Mouse (Mus musculus) embryonic fibroblast, embryonic 13.5 days (primary cell): Measurements from ENCODE around the gene Trim30a. TPM values are rescaled to one million over a fixed set of nuclear protein-coding genes. Genes with fewer than 3 reads are reported as not detected.

Experiments
- H3K27ac ChIP-seq: 2 replicates; pipeline ENCODE4 v1.5.1; 2012; ENCODE audit warnings: low read length, control low read depth, inconsistent platforms; ENCODE audit not compliant: insufficient read depth
- H3K4me1 ChIP-seq: 2 replicates; pipeline ENCODE4 v1.6.1; 2011; ENCODE audit warnings: low read length; ENCODE audit not compliant: control insufficient read depth, insufficient read depth
- H3K4me3 ChIP-seq: 2 replicates; pipeline ENCODE4 v1.5.1; 2011; ENCODE audit warnings: mild to moderate bottlenecking, control low read depth, low read length; ENCODE audit not compliant: insufficient read depth
- CTCF ChIP-seq: IDR thresholded peaks from 2 replicates; pipeline ENCODE4 v1.5.1; 2011; ENCODE audit warnings: mild to moderate bottlenecking, control low read depth, low read length, moderate library complexity, borderline replicate concordance; ENCODE audit not compliant: insufficient read depth
- POLR2A ChIP-seq: IDR thresholded peaks from 2 replicates; pipeline ENCODE4 v1.6.1; 2011; ENCODE audit warnings: low read depth, mild to moderate bottlenecking, control low read depth, low read length, moderate library complexity
- polyA plus RNA-seq: library from polyadenylated mRNA; stranded (reverse); fragments of >200 nt; gene quantifications from 2 replicates; pipeline ENCODE4 v1.2.4, GENCODE M21; 2011; ENCODE audit warnings: low read depth; ENCODE audit not compliant: missing spikeins, insufficient read length

Trim30a gene
- polyA plus RNA-seq, 1 experiment: 10.4 TPM

GRCm38 (mm10) chr7:104398492-104398891, 66.5 kb downstream of the Trim30a start:
- Histone ChIP-seq H3K4me3 (no peak overlapping the region), H3K27ac (no peak overlapping the region), H3K4me1 (no peaks in the 10 kb centered on the region)
- TF ChIP-seq CTCF: no peak
- TF ChIP-seq POLR2A: no peak

- H3K4me1 ChIP-seq: no peaks in the 10 kb centered on the region
- no peak within 1 kb of the TSS for H3K4me3 ChIP-seq
- H3K27ac ChIP-seq: no peak within 1 kb of the TSS
- no peak for TF ChIP-seq CTCF
- TF ChIP-seq POLR2A: no peak
Observed at GRCm38 (mm10) chr7:104369736-104370414, 95.1 kb downstream of the Trim30a start, which contains the start of gene Trim30b. Gene Trim30b (minus strand): TSS chr7:104369884.

GRCm38 (mm10) chr7:104366339-104366738, 98.7 kb downstream of the Trim30a start:
- H3K27ac ChIP-seq: no peak overlapping the region
- no peaks in the 10 kb centered on the region for H3K4me1 ChIP-seq
- H3K4me3 ChIP-seq: no peak overlapping the region
- TF ChIP-seq POLR2A: no peak

Other genes with a start within 250 kb of the Trim30a start
- 0.67 and 1.4 TPM in 2 replicates for gene Trim6, start 246.4 kb downstream of the Trim30a start, polyA plus RNA-seq
- 4.9 and 5.8 TPM in 2 replicates for gene Trim34a, start 220.7 kb downstream of the Trim30a start, polyA plus RNA-seq
- 2.1 and 2.4 TPM in 2 replicates for gene Trim5, start 177.1 kb downstream of the Trim30a start, polyA plus RNA-seq
- 21.7 and 23.2 TPM in 2 replicates for gene Trim12a, start 149.7 kb downstream of the Trim30a start, polyA plus RNA-seq
- gene Trim34b, start 135.7 kb downstream of the Trim30a start, polyA plus RNA-seq: not detected in 2 replicates
- gene Trim12c, start 111.8 kb downstream of the Trim30a start, polyA plus RNA-seq: 16.1 and 17.2 TPM in 2 replicates
- not detected in 2 replicates for gene Trim30b, start 95.3 kb downstream of the Trim30a start, polyA plus RNA-seq
- not detected in 2 replicates for gene Trim30c, start 64.4 kb downstream of the Trim30a start, polyA plus RNA-seq
- gene Trim30d, start 42.7 kb upstream of the Trim30a start, polyA plus RNA-seq: 7.3 and 8.6 TPM in 2 replicates
- gene Olfr651, start 84.9 kb upstream of the Trim30a start, polyA plus RNA-seq: not detected in 2 replicates
- not detected in 2 replicates for gene Olfr652, start 95.7 kb upstream of the Trim30a start, polyA plus RNA-seq
- not detected in 2 replicates for gene Olfr653, start 112.1 kb upstream of the Trim30a start, polyA plus RNA-seq
- not detected in 2 replicates for gene Olfr654, start 121.8 kb upstream of the Trim30a start, polyA plus RNA-seq
- not detected in 2 replicates for gene Olfr655, start 136.6 kb upstream of the Trim30a start, polyA plus RNA-seq
- gene Olfr656, start 148.8 kb upstream of the Trim30a start, polyA plus RNA-seq: not detected in 2 replicates
- gene Olfr657, start 159.6 kb upstream of the Trim30a start, polyA plus RNA-seq: not detected in 2 replicates
- not detected in 2 replicates for gene Olfr658, start 182.1 kb upstream of the Trim30a start, polyA plus RNA-seq
- not detected in 2 replicates for gene Olfr659, start 201.6 kb upstream of the Trim30a start, polyA plus RNA-seq
- not detected in 2 replicates for gene Olfr661, start 221.3 kb upstream of the Trim30a start, polyA plus RNA-seq